Comparison of ENCODE assay signal across 16 mouse cellular contexts in the genomic region with DNA sequence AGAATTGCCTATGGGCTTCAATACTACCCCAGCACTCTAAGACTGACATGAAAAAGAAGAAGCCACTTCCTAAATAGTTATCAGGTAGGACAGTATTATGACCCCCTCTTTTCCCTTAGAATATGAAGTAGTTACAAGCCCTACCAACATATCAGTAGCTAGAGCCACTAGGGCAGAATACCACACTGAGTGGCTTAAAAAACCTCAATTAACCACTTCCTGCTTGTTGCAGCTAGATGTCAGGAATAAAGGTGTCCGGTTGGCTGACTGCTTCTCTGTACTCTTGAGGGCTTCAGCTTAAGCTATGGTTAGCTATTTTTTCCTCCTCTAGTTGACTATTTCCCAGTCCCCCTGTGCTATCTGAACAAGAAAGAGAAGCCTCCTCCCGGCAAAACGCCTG.
A peak's percentile ranks its signal among the peaks of the same experiment; 100 is the strongest.
DNase-seq lines count a peak whose midpoint lies in the region; ATAC-seq lines count a peak whose summit lies in the region.
"Had no signal": no experiment of that assay in that cellular context is flagged by ENCODE, and none has a peak within 500 bp of the region (broad histone marks: within the 10 kb centered on the region; RNA-seq: fewer than 3 reads in every experiment).

No protein-coding gene starts in this region.

- DNase-seq in 416B (ENCODE audit: low read depth): peak; percentile 19
- no peak for DNase-seq in ovary, postnatal 10 days (ENCODE audit: low spot score)
- DNase-seq: adrenal gland, adult 8-10 months; adrenal gland, postnatal 14 days; adrenal gland, postnatal 36 days; cerebellum, adult 11-12 months; cerebellum, adult 2 months; cerebellum, adult 9-10 months; cerebellum, postnatal 10 days; cerebellum, postnatal 25 days; forebrain, postnatal 0 days had no signal

- peak; percentile 25; the same call in 1 of the 2 replicates for ATAC-seq in granulocyte monocyte progenitor cell, adult 5-6 weeks (replicated peaks; ENCODE audit: poor library complexity, severe bottlenecking)
- 0 out of 2 replicates have a peak, but pooled peaks have one; percentile 19 for ATAC-seq in megakaryocyte progenitor cell, adult 5-6 weeks (replicated peaks; ENCODE audit: poor library complexity)
- no peak for ATAC-seq in activated CD4-positive, CD25-positive, alpha-beta regulatory T cell, adult 4 months
- ATAC-seq: forebrain, embryonic 13.5 days; forebrain, embryonic 15.5 days; forebrain, postnatal 0 days had no signal
